Mouse (Mus musculus) left cerebral cortex, postnatal 4 days (tissue): ENCODE data around the gene Tmem159. TPM values are rescaled to one million over a fixed set of nuclear protein-coding genes. Genes with fewer than 3 reads are reported as not detected.
A peak's percentile ranks its signal among the peaks of the same experiment; 100 is the strongest.

ENCODE experiments used
- DNase-seq: peaks from one replicate; pipeline ENCODE4 v3.0.0-alpha.2; 2022
- intact Hi-C: fragments of 180-260 bp; cut with DNase I; formaldehyde crosslinking; loops from one replicate; pipeline ENCODE4 v1.15.1; 2025
- total RNA-seq, 2 experiments: library from RNA; stranded (reverse); gene quantifications; 2 replicates each; pipeline ENCODE4 v1.2.3; 2021

Gene Tmem159
- total RNA-seq: 1 to 10 TPM; 7.0 to 9.1 TPM

- intact Hi-C loops: loop anchor here (10.0 kb wide), 1 partner anchor 258 kb away; no protein-coding TSS in a partner anchor
- DNase-seq: peak; percentile 93
Measured at GRCm38 (mm10) chr7:120102164-120102972, at the start of gene Tmem159. Gene Tmem159, plus strand, starts transcription at chr7:120102353.

DNA sequence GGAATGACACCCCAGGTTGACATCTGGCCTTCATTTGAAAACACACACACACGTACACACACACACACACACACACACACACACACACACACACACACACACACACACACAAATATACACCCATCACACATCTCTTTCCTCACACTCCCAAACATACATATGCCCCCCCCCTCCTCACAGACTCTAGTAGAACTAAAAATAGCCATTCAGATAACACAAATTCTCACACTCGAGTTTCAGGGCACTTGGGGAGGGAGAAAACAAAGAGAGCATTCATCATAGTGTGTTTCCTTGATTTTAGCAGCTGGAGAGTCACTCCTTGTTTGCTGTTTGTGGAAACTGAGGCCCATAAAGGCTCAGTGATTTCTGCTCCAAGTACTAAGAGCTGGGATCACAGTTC, 48.1 kb upstream of the Tmem159 start:
- intact Hi-C loops: no loop called here
- DNase-seq: no peak

DNA sequence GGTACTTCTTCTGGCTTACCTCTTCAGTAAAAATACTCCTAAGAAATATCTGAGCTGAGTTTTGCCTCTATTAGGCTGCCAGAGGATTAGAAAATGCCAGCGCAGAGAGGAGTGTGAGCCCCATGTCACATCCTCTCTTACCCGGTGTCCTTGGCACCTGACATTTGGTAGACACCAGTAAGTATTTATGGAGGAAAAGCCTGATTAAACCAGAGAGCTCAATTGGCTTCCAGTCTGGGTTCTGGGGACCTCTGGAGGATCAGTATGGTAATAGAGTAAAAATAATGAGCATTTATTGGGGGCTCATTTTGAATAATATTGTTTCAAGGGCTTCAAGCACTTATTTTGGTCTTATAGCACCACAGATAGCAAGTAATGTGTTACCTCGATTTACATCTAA, 46.7 kb upstream of the Tmem159 start:
- intact Hi-C loops: no loop called here
- no peak for DNase-seq

DNA sequence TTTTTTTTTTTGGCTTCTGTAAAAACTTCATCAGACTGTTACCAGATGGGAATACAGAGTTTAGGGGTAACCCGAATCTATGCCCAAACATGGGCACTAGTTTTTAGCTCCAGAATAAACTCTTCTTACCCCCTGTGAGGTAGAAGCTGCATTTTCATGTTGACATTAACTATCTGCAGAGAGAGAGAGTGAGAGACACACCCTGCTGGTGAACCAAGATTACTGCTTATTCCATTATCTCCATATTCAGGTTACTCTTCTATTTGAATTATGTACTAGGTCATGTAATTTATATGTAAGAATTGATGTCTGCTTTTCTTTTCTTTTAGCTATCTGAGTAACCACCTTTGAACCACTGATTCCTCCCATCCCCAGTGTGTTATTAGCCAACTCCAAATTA, 38.1 kb upstream of the Tmem159 start:
- intact Hi-C loops: loop anchor here (10.0 kb wide), 1 partner anchor 209 kb away; no protein-coding TSS in a partner anchor
- DNase-seq: no peak

- intact Hi-C loops: loop anchor here (10.0 kb wide), 1 partner anchor 213 kb away; no protein-coding TSS in a partner anchor
- no peak for DNase-seq
Measured at GRCm38 (mm10) chr7:120068114-120068513, 34.0 kb upstream of the Tmem159 start.

GRCm38 (mm10) chr7:120069164-120069563, 33.0 kb upstream of the Tmem159 start:
- no peak for DNase-seq
- intact Hi-C loops: loop anchor here (10.0 kb wide), 1 partner anchor 214 kb away; no protein-coding TSS in a partner anchor

- no peak for DNase-seq
- intact Hi-C loops: no loop called here
Measured at GRCm38 (mm10) chr7:120080177-120080576, 22.0 kb upstream of the Tmem159 start.

GRCm38 (mm10) chr7:120093033-120093432, 9.1 kb upstream of the Tmem159 start:
- intact Hi-C loops: no loop called here

DNA sequence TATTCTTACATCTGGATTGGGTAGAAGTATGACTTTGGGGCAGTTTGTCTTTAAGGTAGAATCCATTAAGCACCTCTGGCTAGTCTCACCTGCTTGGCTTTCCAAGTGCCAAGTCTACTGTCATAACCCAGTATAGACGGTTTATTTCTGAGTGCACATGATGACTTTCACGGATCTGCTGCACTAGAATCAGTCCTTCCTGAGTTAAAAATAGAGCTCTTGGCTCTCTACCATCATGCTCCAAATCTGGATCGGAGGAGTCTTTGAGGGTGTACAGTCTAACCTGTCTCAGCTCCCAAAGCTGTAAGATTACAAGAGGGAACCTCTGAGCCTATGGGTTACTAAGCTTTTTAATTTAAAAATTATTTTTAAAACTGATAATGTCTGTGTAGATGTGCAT, 7.9 kb upstream of the Tmem159 start:
- no peak for DNase-seq
- intact Hi-C loops: no loop called here

More at GRCm38 (mm10) chr7:120093033-120093432, 9.1 kb upstream of the Tmem159 start:
- no peak for DNase-seq

- DNase-seq: no peak
- intact Hi-C loops: no loop called here
Measured at GRCm38 (mm10) chr7:120095180-120095579, 7.0 kb upstream of the Tmem159 start, which contains the start of gene Dnah3. Gene Dnah3, minus strand, starts transcription at chr7:120095280.

DNA sequence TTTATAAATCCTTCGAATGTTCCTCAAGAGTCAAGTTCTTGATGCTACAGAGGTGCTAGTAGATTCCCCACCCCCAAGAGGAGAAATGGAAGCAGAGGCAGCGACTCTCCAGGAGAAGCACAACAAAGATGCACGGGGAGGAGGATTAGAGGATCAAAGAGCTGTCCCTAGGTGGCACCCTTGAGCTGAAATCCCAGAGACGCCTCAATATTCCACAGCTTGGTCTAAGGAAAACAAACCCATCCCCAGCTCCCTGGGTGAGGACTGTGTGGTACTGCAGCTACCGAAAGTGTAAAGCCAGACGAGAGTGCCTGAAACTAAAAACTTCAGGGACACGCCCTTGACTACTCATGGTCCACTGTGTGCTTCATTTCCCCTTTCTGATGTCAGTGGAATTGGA, 4.3 kb upstream of the Tmem159 start:
- peak; percentile 60 for DNase-seq
- intact Hi-C loops: no loop called here

DNA sequence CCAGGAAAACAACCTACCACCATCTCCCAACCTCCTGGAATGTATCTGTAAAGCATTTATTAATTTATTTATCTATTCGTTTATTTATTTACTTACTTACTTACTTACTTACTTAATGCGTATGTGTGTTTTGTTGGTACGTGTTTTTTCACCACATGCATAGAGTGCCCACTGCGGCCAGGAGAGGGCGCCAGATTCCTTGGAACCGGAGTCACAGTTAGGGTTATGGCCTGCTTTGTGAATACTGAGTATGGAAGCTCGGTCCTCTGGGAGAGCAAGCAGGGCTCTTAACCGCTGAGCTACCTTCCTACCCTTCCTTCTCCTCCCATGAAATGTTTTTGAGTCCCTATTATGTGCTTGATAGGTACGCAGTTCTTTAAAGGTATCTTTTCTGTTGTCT, 3.8 kb upstream of the Tmem159 start:
- peak; percentile 72 for DNase-seq
- intact Hi-C loops: no loop called here

DNA sequence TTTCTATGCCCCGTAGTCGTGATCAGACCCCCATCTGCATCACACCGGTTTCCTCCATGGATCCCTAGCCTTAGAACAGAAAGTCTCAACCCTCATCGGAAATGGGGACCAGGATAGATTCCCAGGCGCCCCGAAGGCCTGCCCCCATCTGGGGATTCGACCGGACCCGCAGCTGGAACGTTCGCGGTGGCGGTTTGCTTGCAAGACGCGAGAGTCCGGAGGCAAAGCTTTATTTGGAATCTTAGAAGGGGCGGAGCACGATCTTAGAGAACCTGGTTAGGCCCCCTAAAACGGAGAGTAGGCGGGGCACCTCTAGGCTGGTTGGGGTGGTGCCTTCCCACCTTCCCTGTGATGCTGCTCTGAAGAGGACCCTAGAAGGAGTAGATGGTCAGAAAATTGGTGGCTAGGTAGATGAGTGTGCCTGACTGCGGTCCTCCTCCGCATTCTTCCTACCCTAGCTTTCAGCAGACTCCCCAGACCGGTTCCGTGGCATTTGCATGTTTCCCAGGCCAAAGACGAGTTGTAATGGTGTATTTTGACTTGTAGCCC, 940 bp downstream of the Tmem159 start:
- intact Hi-C loops: loop anchor here (10.0 kb wide), 1 partner anchor 258 kb away; no protein-coding TSS in a partner anchor

DNA sequence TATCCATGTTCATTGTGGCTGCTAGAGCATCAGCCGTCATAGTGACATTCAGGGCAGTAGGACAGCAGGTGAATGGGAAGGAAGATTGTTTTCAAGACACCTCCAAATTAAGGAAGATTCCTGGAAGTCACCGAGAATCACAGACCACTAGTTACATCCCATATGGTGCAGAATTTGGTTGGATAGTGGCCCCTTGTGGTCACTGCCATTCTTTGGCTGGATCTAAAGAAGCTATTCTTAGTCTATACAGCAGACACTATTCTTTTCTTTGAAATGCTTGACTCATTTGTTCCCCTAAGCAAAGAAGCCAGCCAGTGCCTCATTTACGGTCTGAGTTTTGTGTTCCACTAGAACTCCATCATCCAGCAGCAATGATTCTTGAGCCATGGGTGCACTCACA, 2.8 kb downstream of the Tmem159 start:
- peak; percentile 10 for DNase-seq
- intact Hi-C loops: loop anchor here (10.0 kb wide), 1 partner anchor 260 kb away; no protein-coding TSS in a partner anchor

More for the DNA sequence above, 940 bp downstream of the Tmem159 start:
- peak; percentile 10 for DNase-seq

DNA sequence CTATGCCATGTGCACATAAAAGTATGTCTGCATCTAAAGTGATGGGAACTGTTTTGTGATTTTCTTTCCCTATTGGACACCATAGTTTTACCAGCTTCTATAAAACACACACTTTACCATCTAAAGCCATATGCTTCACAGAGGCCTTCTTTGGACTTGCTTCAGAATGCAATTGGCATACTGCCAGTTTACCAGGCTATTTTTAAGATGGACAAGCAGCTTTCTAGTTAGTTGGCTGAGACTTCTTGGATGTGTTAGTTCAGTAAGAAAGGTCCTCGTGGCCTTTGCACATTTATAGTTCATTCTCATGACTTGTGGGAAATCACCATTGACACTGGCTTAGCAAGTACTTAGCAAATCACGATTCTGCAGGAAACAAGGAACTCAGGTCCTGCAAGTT, 4.2 kb downstream of the Tmem159 start:
- intact Hi-C loops: loop anchor here (10.0 kb wide), 1 partner anchor 262 kb away; no protein-coding TSS in a partner anchor
- DNase-seq: no peak

DNA sequence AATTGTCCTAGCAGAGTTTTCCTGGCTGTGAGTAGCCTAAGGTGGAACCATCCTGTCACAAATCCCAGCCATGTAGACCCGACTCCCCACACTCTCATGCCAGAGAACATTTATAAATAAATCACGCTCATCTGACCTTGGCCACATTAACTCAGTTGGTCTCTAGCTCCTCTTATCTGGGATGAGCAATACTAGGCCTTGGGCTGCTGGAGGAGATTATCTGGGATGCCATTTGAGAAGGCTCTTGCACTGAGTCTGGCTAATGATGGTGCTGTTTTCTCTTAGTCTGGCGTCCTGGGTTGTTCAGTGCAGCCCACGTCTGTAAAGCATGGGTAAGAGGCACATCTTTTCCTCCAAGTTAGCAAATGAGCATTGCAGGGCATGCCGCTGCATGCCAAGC, 7.5 kb downstream of the Tmem159 start:
- intact Hi-C loops: loop anchor here (10.0 kb wide), 1 partner anchor 265 kb away; no protein-coding TSS in a partner anchor
- DNase-seq: no peak

GRCm38 (mm10) chr7:120116976-120117375, 14.8 kb downstream of the Tmem159 start:
- intact Hi-C loops: no loop called here
- no peak for DNase-seq

GRCm38 (mm10) chr7:120117529-120117928, 15.4 kb downstream of the Tmem159 start:
- intact Hi-C loops: no loop called here

DNA sequence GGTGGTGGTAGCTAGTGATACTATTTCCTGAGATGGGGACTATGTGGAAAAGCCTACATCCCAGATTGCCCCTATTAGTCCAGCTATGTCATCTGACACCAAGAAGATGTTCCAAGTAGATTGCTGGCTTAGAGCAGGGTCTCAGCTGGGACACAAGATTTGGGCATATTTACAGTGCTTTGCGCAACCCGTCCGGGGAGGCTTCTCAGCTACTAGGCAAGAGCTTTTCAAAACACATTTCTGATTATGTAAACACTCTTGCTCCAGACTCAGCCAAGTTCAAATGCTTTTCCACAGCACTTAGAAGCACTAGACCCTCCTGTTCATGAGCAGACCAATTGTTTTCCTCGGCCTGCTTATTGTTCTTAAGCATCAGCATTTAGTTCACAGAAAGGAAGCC, 21.6 kb downstream of the Tmem159 start:
- DNase-seq: no peak
- intact Hi-C loops: loop anchor here (2.0 kb wide), 1 partner anchor 201 kb away; no protein-coding TSS in a partner anchor

More at GRCm38 (mm10) chr7:120117529-120117928, 15.4 kb downstream of the Tmem159 start:
- no peak for DNase-seq

DNA sequence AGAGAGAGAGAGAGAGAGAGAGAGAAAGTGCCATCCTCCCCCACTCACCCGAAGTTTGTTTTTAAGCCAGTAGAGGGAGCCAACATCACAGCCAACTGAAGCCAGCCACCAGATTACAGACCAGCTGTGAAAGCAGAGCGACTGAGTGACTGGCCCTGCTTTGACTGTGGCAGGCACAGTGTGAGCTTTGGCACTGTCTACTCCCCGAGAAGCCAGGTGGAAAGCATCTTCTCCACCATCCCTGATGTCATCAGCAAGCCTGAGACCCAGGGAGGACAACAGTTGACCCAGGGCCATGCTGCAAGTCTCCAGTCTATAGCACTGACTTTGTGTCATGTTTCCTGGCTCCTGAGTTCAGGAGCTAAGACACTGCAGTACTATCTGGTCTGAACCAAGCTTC, 22.7 kb downstream of the Tmem159 start:
- intact Hi-C loops: loop anchor here (2.0 to 5.0 kb wide), 2 partner anchors 77 to 200 kb away; partner anchors contain the start of genes Abca14 and Crym
- DNase-seq: peak; percentile 69

- intact Hi-C loops: loop anchor here (5.0 kb wide), 1 partner anchor 75 kb away; the partner anchor contains the start of genes Abca14 and Crym
- no peak for DNase-seq
Measured at GRCm38 (mm10) chr7:120126976-120127685, 25.0 kb downstream of the Tmem159 start.
